Mouse (Mus musculus): ENCODE measurements at regions not wholly inside any gene's neighbourhood (a gene's known extent, or its start where the extent isn't known, plus 50 kb on each side); places are given as distances from the start of the nearest gene placed in this dataset.
"Not testable (repeated sequence)": the region's sequence is repeated elsewhere in the genome, so short reads cannot be mapped to it uniquely, and the experiment has no call there.

- not testable (repeated sequence) for TF ChIP-seq POLR2A (IDR thresholded peaks at IDR 0.05; ENCODE audit: insufficient read length, low read depth); MAX (IDR thresholded peaks at IDR 0.05; ENCODE audit: low read depth); POLR2AphosphoS2 (IDR thresholded peaks at IDR 0.05; ENCODE audit: insufficient read length, low read depth); MYOG (IDR thresholded peaks at IDR 0.05; ENCODE audit: control insufficient read depth in 1 of 3, insufficient read depth in 1 of 3, insufficient read length in 2 of 3, low read depth in 2 of 3); E2F4 (IDR thresholded peaks at IDR 0.05; ENCODE audit: insufficient read depth); MYOD1 (IDR thresholded peaks at IDR 0.05; ENCODE audit: control insufficient read depth in 1 of 3, insufficient read length in 2 of 3, low read depth in 2 of 3); CEBPB (IDR thresholded peaks at IDR 0.05; ENCODE audit: insufficient read depth, poor library complexity, severe bottlenecking); TCF12 (IDR thresholded peaks at IDR 0.05; ENCODE audit: insufficient read depth, poor library complexity, severe bottlenecking); TCF3 (IDR thresholded peaks at IDR 0.05; ENCODE audit: insufficient read length, low read depth); REST (IDR thresholded peaks at IDR 0.05; ENCODE audit: insufficient read depth, insufficient read length)
Measured at GRCm38 (mm10) chr17:35769961-35770276, 51.6 kb upstream of the Ier3 start.

Data from myocyte (in vitro differentiated cells).